Mouse (Mus musculus): ENCODE results near the gene Gm10392.

The Gm10392 gene

DNA sequence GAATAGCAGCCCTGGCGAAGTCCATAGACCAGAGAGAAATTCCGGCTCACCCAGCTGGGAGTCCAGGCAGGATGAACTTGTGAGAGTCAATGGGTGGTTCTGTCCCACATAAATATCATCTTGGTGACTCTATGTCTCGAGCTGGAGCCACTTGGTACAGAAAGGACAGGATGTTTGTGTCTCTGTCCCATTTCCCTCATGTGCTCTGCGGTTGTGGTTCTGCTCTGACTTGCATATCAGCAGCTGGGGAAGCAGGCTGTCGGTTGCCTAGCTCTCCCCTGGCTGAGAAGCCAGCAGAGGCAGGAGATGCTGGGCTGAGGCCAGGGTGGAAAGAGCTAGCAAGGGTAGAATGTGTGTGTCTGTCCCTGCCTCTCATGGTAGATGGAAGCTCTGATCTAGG, at the start of gene Gm10392:
Gene Gm10392 (minus strand): TSS at position 156 of the 400 bp plus-strand sequence.
- DNase-seq (ENCODE audit: low read depth, low spot score): no peak

DNA sequence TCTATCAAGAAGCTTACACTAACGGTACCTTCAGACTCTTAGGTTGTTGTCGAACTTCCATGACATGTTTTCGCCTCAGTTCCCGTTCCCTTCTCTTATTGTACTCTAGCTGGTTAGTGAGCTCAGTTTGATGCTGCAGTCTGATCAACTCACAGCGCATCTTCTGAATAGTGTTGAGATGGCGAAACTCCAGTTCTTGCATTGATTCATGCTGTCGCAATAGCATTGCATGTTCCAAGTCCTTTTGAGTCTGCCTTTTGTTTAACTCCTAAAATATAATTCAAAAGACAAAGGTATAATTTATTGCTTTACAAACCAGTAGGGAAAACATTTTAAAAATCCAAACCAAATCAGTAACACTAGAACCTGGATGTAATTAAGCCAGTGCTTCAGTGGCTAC, 26.3 kb upstream of the Gm10392 start:
- no peak for DNase-seq (ENCODE audit: low read depth, low spot score)

- no peak for DNase-seq (ENCODE audit: low read depth, low spot score)
Observed at GRCm38 (mm10) chr11:77532202-77532846, 13.3 kb upstream of the Gm10392 start.

DNA sequence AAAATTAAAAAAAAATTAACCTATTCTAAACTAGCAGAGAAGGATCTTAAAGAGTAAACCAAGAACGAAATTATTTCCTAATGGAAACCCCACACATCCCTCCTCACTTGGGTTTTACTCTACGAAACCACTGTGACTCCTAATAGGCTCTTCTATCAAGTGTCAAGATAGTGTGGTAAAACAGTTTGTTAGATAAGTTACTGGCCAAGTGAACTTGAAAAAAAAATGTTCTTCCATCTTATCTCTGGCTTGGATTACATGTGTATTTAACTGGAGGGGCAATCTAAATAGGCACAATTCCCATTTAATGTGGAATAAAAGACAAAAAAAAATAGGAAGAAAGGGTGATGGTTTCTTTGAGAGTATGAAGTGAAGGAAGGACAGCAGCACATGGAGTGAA, 11.9 kb upstream of the Gm10392 start:
- DNase-seq (ENCODE audit: low read depth, low spot score): no peak

DNA sequence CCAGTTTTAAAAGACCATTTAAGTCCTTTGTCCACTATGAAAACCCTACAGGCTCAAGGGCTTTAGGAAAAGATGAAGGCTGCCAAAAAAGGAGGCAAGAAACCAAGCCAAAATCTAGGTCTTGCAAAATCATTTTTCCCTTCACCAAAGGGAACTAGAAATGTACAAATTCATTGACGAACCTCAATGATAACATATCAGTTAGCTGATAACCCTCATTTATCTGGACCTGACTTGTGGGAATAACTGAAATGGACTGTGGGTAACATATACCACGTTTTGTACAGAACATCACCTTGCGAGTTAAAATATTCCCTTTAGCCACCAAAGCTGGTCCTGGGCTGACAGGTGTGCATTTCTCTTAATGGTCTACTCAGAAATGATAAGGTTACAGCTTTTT, 10.6 kb upstream of the Gm10392 start:
- no peak for DNase-seq (ENCODE audit: low read depth, low spot score)

- DNase-seq (ENCODE audit: low read depth, low spot score): peak; percentile 55
Observed at GRCm38 (mm10) chr11:77528420-77528819, 9.4 kb upstream of the Gm10392 start.

DNA sequence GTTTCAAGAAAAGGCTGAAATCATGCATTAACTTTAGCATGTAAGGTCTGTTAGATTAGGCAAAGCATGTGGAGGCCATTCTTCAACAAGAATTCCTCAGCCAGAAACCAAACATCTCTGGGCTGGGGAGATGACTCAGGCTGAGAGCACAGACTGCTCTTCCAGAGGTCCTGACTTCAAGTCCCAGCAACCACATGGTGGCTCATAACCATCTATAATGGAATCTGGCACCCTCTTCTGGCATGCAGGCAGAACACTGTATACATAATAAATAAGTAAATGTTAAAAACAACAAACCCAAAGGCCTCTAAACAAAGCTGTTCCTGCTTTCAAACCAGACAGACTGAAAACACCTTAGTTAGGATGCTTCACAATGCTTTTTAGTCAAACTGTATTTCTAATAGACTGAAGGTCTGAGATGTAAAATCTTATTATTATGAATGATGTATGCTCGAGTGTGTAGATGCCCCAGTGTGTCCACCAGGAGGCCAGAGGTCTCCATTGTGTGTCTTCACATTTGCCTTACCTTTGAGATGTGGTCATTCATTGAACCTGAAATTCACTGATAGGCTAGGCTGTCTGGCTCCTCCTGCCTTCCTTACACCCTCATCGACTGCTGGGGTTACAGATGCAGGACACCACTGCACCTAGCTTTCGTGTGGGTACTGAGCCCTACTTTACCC, 6.9 kb upstream of the Gm10392 start:
- peak; percentile 44 for DNase-seq (ENCODE audit: low read depth, low spot score)

DNA sequence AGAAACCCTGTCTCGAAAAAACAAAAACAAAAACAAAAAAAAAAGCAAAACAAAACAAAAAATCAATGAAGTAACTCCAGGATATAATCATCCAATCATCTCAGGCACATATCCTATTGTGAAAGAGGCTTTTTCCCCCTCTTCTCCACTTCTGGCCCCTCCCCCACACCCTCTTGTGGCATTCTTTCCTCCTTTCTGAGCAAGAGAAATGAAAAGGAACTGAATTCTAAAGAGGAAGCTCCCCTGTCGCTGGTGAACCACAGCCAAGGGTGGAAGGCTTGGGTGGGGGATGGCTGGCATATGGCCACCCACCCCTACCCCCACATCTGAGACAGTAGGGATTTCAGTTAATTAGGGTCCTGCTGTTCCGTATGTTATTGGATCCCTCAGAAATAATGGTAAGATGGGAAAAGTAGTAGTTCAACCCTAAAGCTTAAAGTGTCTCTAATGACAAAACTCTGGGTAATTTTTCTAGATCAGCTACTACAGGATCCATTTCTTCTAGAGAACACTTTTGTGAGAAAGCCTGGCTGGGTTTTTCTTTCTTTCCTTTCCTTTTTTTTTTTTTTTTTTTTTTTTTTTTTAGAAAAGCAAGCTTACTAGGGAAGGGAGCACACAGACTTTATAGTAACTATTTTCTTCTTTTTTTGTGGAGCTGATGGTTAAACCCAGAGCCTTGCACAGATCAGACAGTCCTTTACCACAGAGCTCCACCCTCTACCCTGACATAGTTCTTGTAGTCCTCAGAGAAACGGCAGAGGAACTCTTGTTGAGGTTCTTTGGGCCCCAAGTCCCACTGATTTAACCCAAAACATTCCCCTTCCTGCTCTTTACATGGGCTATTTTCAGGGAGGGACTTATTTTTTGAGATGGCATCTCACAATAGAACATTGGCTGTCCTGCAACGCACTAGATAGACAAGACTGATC, 1.9 kb upstream of the Gm10392 start:
- no peak for DNase-seq (ENCODE audit: low read depth, low spot score)

- DNase-seq (ENCODE audit: low read depth, low spot score): no peak
Observed at GRCm38 (mm10) chr11:77518051-77518798, 773 bp downstream of the Gm10392 start.

DNA sequence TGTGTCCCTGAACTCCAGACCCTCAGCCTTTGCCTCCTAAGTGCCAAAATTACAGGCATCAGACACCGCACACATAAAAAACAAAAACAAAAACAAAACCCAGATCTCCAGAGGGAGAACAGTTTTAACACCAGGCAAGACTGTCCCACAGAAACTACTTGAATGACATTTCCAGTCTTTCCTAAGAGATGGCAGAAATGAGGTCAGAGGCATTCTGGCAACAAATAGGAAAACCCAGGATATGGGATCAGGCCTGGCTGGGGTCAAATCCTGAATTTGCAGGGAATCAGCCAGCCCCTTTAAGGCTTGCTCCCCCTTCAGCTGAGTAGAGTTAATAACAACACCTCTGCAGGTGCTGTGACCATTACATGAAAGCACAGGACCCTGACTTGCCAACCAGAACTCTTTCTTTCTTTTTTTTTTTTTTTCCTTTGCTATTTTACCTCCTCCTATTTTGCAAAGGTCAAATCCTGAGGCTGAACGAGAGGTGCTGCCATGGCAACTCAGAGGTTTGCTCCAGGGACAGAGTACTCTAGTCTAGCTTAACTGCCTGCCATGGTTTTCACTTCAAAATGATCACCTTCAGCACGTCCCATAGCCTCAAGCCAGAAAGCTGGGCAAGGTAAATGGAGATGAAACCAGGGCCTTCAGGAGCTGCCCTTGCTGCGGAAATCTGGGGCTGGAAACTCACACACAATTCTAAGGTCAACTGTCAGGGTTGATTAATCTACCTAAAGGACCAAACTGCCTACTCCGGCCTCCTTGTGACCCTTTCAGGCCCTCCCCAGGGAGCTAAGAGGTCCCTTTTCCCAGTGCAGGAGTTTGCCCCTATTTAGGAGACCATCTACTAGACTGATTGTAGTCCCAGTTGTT, 2.2 kb downstream of the Gm10392 start:
- DNase-seq (ENCODE audit: low read depth, low spot score): no peak

DNA sequence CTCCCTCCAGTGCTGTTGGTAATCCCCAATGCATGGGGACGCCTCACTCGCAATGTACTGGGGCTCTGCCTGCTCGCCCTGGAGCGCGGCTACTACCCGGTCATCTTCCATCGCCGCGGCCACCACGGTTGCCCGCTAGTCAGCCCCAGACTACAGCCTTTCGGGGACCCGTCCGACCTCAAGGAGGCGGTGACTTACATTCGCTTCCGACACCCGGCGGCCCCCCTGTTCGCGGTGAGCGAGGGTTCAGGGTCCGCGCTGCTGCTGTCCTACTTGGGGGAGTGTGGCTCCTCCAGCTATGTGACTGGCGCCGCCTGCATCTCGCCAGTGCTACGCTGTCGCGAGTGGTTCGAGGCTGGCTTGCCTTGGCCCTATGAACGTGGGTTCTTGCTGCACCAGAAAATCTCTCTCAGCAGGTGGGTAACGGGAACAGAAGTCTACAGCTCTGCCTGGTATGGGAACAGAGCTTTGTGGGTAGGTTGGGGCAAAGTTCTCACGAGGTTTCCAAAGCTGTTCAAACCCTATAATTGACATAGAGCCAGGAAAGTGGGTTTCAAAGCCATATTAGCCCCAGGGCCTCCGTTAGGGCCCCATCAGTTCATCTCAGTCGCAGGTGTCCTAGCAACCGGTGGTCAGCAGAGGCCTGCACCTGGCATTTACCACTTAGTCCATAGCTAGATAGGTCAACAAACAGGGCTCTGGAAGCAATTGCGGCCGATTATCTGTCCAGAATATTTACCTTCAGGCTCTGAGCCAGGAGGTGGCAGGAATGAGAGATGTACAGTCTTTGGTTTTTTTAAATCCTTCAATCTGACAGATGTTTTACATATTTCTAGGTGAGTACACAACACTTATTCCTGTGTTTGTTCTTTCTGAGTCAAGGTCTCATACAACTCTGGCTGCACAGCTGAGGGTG, 3.1 kb downstream of the Gm10392 start, which contains the start of gene Trp53i13:
Gene Trp53i13 (minus strand): TSS at position 344 of the 916 bp plus-strand sequence.
- peak; percentile 40 for DNase-seq (ENCODE audit: low read depth, low spot score)

- peak; percentile 89 for DNase-seq (ENCODE audit: low read depth, low spot score)
Observed at GRCm38 (mm10) chr11:77514832-77515636, 4.0 kb downstream of the Gm10392 start, which contains the start of gene Abhd15. Gene Abhd15, plus strand, starts transcription at chr11:77515121.

DNA sequence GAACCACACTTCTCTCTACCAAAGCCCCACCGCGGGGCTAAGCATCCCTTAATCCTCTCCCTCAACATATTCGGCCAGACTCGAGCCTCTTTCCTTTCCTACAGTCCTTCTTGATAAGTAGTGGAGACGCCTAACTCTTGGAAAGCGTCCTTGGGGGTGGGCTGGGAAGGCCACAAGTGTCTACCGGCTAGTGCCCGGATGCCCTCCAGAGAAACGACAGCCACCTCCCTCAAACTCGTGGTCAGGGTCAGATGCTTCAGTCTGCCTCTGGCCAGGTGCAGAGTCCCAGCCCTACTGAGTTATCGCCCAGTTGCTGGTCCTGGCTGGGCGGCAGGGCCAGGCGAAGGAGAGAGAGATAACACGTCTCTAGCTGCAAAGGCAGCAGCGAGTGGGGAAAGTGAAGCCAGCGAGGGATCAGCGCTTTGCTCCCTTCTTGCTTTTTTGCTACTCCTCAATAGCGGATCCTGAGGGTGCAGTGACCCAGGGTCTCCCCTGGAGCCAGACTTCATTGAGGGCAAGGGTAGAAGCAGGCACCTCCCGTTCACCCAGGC, 4.6 kb downstream of the Gm10392 start:
- no peak for DNase-seq (ENCODE audit: low read depth, low spot score)

DNA sequence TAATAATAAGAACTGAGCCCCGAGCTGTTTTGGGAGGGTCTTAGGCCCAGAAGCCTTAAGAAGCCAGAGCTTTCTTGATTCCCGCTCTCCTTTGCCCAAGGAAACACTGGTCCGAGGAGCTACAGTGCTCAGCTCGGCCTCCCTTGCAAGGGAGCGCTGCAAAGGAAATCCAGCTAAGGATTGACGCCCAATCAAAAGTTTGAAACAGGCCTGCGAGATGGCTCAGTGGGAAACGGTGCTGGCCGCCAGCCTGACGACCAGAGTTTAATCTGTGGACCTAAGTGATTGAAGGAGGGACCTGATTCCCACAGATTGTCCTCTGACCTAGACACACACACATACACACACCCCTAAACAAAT, 5.2 kb downstream of the Gm10392 start:
- no peak for DNase-seq (ENCODE audit: low read depth, low spot score)

DNA sequence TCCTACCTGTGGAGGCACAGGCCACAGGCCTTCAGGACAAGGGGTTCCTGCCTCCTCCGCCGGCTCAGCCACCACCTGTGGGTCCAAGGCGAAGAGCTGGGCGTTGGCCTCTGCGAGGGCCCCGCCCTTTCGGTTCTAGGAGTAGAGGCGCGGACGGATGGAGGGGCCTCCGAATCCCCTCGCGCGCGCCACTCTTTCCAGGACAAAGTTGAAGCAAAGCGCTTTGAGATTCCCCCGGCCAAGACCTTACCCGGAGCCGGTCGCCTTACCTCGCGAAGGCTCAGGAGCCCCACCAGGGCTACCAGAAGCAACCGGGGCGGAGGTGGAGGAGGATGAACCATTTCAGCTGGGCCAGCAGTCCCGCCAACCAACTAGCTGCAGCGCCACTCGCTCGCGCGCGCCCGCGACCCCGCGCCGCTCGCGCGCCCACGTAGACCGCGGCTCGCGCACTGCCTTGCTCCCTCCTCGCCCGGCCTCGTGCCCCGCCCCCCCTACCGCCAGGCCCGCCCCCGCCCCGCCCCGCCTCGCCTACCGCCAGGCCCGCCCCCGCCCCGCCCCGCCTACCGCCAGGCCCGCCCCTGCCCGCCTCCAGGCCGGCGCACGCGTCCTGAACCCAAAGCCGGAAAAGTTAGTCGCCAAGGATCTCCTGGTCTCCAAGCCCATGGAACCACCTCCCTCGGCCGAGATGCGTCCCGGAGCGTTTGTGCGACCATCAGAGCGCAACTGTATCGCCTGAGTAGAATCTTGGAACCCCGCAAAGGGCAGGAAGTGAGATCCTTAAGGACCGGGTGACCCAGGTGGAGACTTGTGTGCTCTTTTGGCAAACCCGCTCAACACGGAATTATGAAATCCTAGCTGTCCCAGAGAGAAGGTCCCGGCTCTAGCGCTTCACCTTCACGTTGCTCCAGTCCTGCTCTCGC, 5.8 kb downstream of the Gm10392 start:
- peak; percentile 89 for DNase-seq (ENCODE audit: low read depth, low spot score)

DNA sequence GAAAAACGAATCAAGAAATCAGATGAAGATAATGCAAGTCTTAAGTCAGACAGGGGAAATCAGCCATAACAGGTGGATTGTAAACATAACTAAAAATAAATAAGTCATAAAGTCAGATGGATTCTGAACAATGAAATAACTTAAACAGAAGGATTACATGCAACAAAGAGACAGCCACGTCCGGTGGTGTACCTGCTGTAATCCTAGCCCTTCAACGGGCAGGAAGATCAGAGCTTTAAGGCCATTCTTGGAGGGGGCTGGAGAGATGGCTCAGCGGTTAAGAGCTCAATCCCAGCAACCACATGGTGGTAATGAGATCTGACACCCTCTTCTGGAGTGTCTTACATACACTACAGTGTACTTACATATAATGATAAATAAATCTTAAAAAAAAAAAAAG, 7.7 kb downstream of the Gm10392 start:
- DNase-seq (ENCODE audit: low read depth, low spot score): no peak

Measured in R1 (cell line).